Mouse (Mus musculus) spleen, adult 2 months (tissue): Measurements from ENCODE around the gene Prkci. TPM values are rescaled to one million over a fixed set of nuclear protein-coding genes. Genes with fewer than 3 reads are reported as not detected.

Experiments
- DNase-seq, 2 experiments: peaks; one replicate each; pipeline versions ENCODE4 v3.0.0 to v3.0.0-alpha.2; 2012 to 2021; ENCODE audit warnings: low spot score in 2 of 2, low read depth in 1 of 2
- H3K27ac ChIP-seq: fragments of 200-500 bp; 2 replicates; pipeline ENCODE4 v1.5.1; 2012; ENCODE audit warnings: low read length, inconsistent platforms; ENCODE audit not compliant: insufficient read depth
- H3K27me3 ChIP-seq: fragments of 200-500 bp; 2 replicates; pipeline ENCODE4 v1.6.1; 2012; ENCODE audit warnings: mild to moderate bottlenecking, moderate library complexity, low read length, inconsistent platforms; ENCODE audit not compliant: control insufficient read depth, insufficient read depth
- H3K36me3 ChIP-seq: fragments of 200-500 bp; 2 replicates; pipeline ENCODE4 v1.6.1; 2012; ENCODE audit warnings: mild to moderate bottlenecking, low read length, inconsistent platforms; ENCODE audit not compliant: control insufficient read depth, insufficient read depth
- H3K4me1 ChIP-seq: fragments of 200-500 bp; 2 replicates; pipeline ENCODE4 v1.6.1; 2011; ENCODE audit warnings: inconsistent platforms; ENCODE audit not compliant: control insufficient read depth, insufficient read depth, insufficient read length
- H3K4me3 ChIP-seq: fragments of 200-500 bp; 2 replicates; pipeline ENCODE4 v1.5.1; 2011; ENCODE audit warnings: mild to moderate bottlenecking, inconsistent platforms; ENCODE audit not compliant: insufficient read depth, insufficient read length; ENCODE audit errors: extremely low read depth
- CTCF ChIP-seq: fragments of 200-500 bp; IDR thresholded peaks from 2 replicates; pipeline ENCODE4 v1.5.1; 2011; ENCODE audit warnings: mild to moderate bottlenecking, inconsistent platforms; ENCODE audit not compliant: insufficient read depth, insufficient read length, insufficient replicate concordance; ENCODE audit errors: extremely low read depth
- POLR2A ChIP-seq: fragments of 200-500 bp; IDR thresholded peaks from 2 replicates; pipeline ENCODE4 v1.6.1; 2011; ENCODE audit warnings: low read depth, low read length, inconsistent platforms
- WGBS: fragments of 180-500 bp; shearing (Covaris S2); methylation state at CpG from one replicate; pipeline ENCODE4 v1.1.7; 2018; 5-methylcytosine and 5-hydroxymethylcytosine counted together
- polyA plus RNA-seq: library from polyadenylated mRNA; depleted of rRNA; stranded (reverse); fragments of >200 nt; gene quantifications from 2 replicates; pipeline ENCODE4 v1.2.3, GENCODE M21; 2012

Prkci gene
- polyA plus RNA-seq, 1 experiment, result 3.7 TPM

GRCm38 (mm10) chr3:30963100-30963499 lies 32.4 kb upstream of the Prkci start:
- TF ChIP-seq POLR2A, result no peak
- no peak for TF ChIP-seq CTCF
- Histone ChIP-seq H3K36me3 (peaks cover 26% of the 10 kb centered on the region), H3K27ac (no peak overlapping the region), H3K27me3 (no peaks in the 10 kb centered on the region), H3K4me1 (peaks cover under 1% of the 10 kb centered on the region; the same call in 1 of the 2 replicates), H3K4me3 (no peak overlapping the region)
- no peak for DNase-seq
- 98% methylated on average over 4 of the region's 4 CpGs for whole genome bisulfite sequencing

GRCm38 (mm10) chr3:30964216-30964615 lies 31.3 kb upstream of the Prkci start:
- Histone ChIP-seq H3K27ac (no peak overlapping the region), H3K27me3 (no peaks in the 10 kb centered on the region), H3K4me3 (no peak overlapping the region), H3K4me1 (peaks cover 4% of the 10 kb centered on the region; the same call in 1 of the 2 replicates), H3K36me3 (peaks cover 23% of the 10 kb centered on the region)
- 86% methylated on average over 3 of the region's 3 CpGs for WGBS
- no peak for DNase-seq
- no peak for TF ChIP-seq POLR2A
- TF ChIP-seq CTCF, result no peak

- Histone ChIP-seq H3K36me3 (peaks cover 14% of the 10 kb centered on the region), H3K27me3 (no peaks in the 10 kb centered on the region), H3K27ac (no peak overlapping the region), H3K4me1 (peaks cover 4% of the 10 kb centered on the region), H3K4me3 (no peak overlapping the region)
- TF ChIP-seq CTCF (no peak), POLR2A (no peak)
- no peak for DNase-seq
- WGBS, result 84% methylated on average over 13 of the region's 13 CpGs
Observed at GRCm38 (mm10) chr3:30965644-30966043, 29.9 kb upstream of the Prkci start.

GRCm38 (mm10) chr3:30968531-30969092 lies 26.9 kb upstream of the Prkci start:
- WGBS, result 1% methylated on average over 41 of the region's 54 CpGs
- no peaks in the 10 kb centered on the region for H3K27me3 ChIP-seq
- peak overlapping the region; percentile 89 for H3K27ac ChIP-seq
- peak overlapping the region; percentile 99 for H3K4me3 ChIP-seq
- DNase-seq, result peak; percentile 11 to 36
- peaks cover 5% of the 10 kb centered on the region for H3K36me3 ChIP-seq
- H3K4me1 ChIP-seq, result peaks cover 4% of the 10 kb centered on the region
- TF ChIP-seq POLR2A, result no peak
- TF ChIP-seq CTCF, result no peak

GRCm38 (mm10) chr3:30969104-30969581 lies 26.4 kb upstream of the Prkci start, which contains the start of gene Phc3:
Phc3 (minus strand) TSS chr3:30969415.
- peak within 1 kb of the TSS; percentile 99 for H3K4me3 ChIP-seq
- WGBS, result under 1% methylated on average over 34 of the region's 34 CpGs
- H3K27ac ChIP-seq, result peak within 1 kb of the TSS; percentile 89
- DNase-seq, result peak; percentile 87 to 89
- peaks cover 4% of the 10 kb centered on the region for H3K4me1 ChIP-seq
- peaks cover 3% of the 10 kb centered on the region for H3K36me3 ChIP-seq
- TF ChIP-seq POLR2A, result peak; percentile 63
- no peak for TF ChIP-seq CTCF
- H3K27me3 ChIP-seq, result no peaks in the 10 kb centered on the region

- H3K4me1 ChIP-seq, result no peaks in the 10 kb centered on the region
- 40% methylated on average over 9 of the region's 9 CpGs for WGBS
- TF ChIP-seq CTCF (peak; percentile 58; the same call in 1 of the 2 replicates), POLR2A (no peak)
Observed at GRCm38 (mm10) chr3:30975102-30975754, 20.3 kb upstream of the Prkci start.

GRCm38 (mm10) chr3:30976991-30977603 lies 18.4 kb upstream of the Prkci start:
- Histone ChIP-seq H3K27ac (no peak overlapping the region), H3K4me3 (no peak overlapping the region), H3K36me3 (no peaks in the 10 kb centered on the region), H3K4me1 (no peaks in the 10 kb centered on the region), H3K27me3 (no peaks in the 10 kb centered on the region)
- no peak for DNase-seq
- 50% methylated on average over 1 of the region's 1 CpGs for WGBS
- TF ChIP-seq CTCF, result no peak
- TF ChIP-seq POLR2A, result no peak

More at GRCm38 (mm10) chr3:30975102-30975754, 20.3 kb upstream of the Prkci start:
- Histone ChIP-seq H3K27ac (no peak overlapping the region), H3K27me3 (no peaks in the 10 kb centered on the region), H3K4me3 (no peak overlapping the region), H3K36me3 (no peaks in the 10 kb centered on the region)
- peak in 1 of 2 experiments; percentile 64 for DNase-seq
